Mouse (Mus musculus) adrenal gland, adult 8-10 months (tissue): ENCODE data around the gene Zfp512. TPM values are rescaled to one million over a fixed set of nuclear protein-coding genes. Genes with fewer than 3 reads are reported as not detected.

ENCODE experiments used
- total RNA-seq, 4 experiments: library from RNA; stranded (reverse); gene quantifications; 2 replicates each; pipeline ENCODE4 v1.2.4; 2022

Gene Zfp512
- total RNA-seq, 4 experiments from 2014 or later: 21.4 to 36.3 (median 26.8) TPM

Other genes starting within 250 kb of the Zfp512 start
- 100 to 1,000 TPM in 3 of 4 experiments, 10 to 100 TPM in 1; 93.5 to 125 (median 105) TPM for gene Ppm1g, start 231.7 kb upstream of the Zfp512 start, total RNA-seq
- 100 to 1,000 TPM in 2 of 4 experiments, 10 to 100 TPM in 2; 85.7 to 104 (median 96.6) TPM for gene Nrbp1, start 211.6 kb upstream of the Zfp512 start, total RNA-seq
- under 1 TPM in 3 of 4 experiments, not detected in 1; 0.56 to 0.81 (median 0.59) TPM for gene Gm9970, start 211.2 kb upstream of the Zfp512 start, total RNA-seq
- 1 to 10 TPM; 3.8 to 9.2 (median 4.6) TPM for gene Krtcap3, start 200.7 kb upstream of the Zfp512 start, total RNA-seq
- gene Ift172, start 161.3 kb upstream of the Zfp512 start, total RNA-seq: 10 to 100 TPM; 38.1 to 62.4 (median 49.5) TPM
- 10 to 100 TPM in 2 of 4 experiments, 1 to 10 TPM in 2; 6.6 to 15.1 (median 10.6) TPM for gene Fndc4, start 156.4 kb upstream of the Zfp512 start, total RNA-seq
- gene Gckr, start 155.0 kb upstream of the Zfp512 start, total RNA-seq: under 1 TPM in 3 of 4 experiments, not detected in 1; 0.26 to 0.70 (median 0.49) TPM
- under 1 TPM in 2 of 4 experiments, not detected in 2; 0.22 TPM for gene 4930548H24Rik, start 33.3 kb downstream of the Zfp512 start, total RNA-seq
- gene Gpn1, start 42.3 kb downstream of the Zfp512 start, total RNA-seq: 10 to 100 TPM; 34.2 to 39.4 (median 36.6) TPM
- 10 to 100 TPM; 34.9 to 44.1 (median 38.0) TPM for gene Slc4a1ap, start 74.6 kb downstream of the Zfp512 start, total RNA-seq
- gene Supt7l, start 75.4 kb downstream of the Zfp512 start, total RNA-seq: 10 to 100 TPM; 20.3 to 24.5 (median 22.9) TPM
- 100 to 1,000 TPM; 266 to 421 (median 323) TPM for gene Mrpl33, start 144.5 kb downstream of the Zfp512 start, total RNA-seq
- gene Rbks, start 245.2 kb downstream of the Zfp512 start, total RNA-seq: 10 to 100 TPM in 3 of 4 experiments, 1 to 10 TPM in 1; 8.9 to 14.8 (median 10.5) TPM
- gene Babam2, start 245.3 kb downstream of the Zfp512 start, total RNA-seq: 100 to 1,000 TPM; 109 to 127 (median 118) TPM